Mouse (Mus musculus) heart, postnatal 0 days (tissue): ENCODE results near the gene Gli2. TPM values are rescaled to one million over a fixed set of nuclear protein-coding genes. Genes with fewer than 3 reads are reported as not detected.

Experiments used
- ATAC-seq: fragments of 200-750 bp; cut with Nextera tagmentation; 2 replicates; pipeline ENCODE4 v1.8.0; 2017; ENCODE audit warnings: low read depth, moderate number of reproducible peaks, moderate library complexity; ENCODE audit not compliant: insufficient read depth
- DNase-seq: peaks from one replicate; pipeline ENCODE4 v3.0.0-alpha.2; 2016; ENCODE audit warnings: low spot score
- H3K27ac ChIP-seq: fragments of 300-500 bp; sonication (generic); 2 replicates; pipeline ENCODE4 v1.5.1; 2014; ENCODE audit warnings: low read depth, mild to moderate bottlenecking
- H3K27me3 ChIP-seq: fragments of 300-500 bp; sonication (generic); 2 replicates; pipeline ENCODE4 v1.6.1; 2014; ENCODE audit warnings: low read length, mixed read lengths; ENCODE audit not compliant: control insufficient read depth, insufficient read depth
- H3K36me3 ChIP-seq: fragments of 300-500 bp; sonication (generic); replicated peaks from 2 replicates; pipeline ENCODE4 v1.6.1; 2014; ENCODE audit warnings: low read length, mixed read lengths; ENCODE audit not compliant: control insufficient read depth, insufficient read depth
- H3K4me1 ChIP-seq: fragments of 300-500 bp; sonication (generic); 2 replicates; pipeline ENCODE4 v1.6.1; 2014; ENCODE audit warnings: antibody characterized with exemption; ENCODE audit not compliant: control insufficient read depth, insufficient read depth
- H3K4me2 ChIP-seq: fragments of 300-500 bp; sonication (generic); 2 replicates; pipeline ENCODE4 v1.6.1; 2014; ENCODE audit warnings: low read depth, mild to moderate bottlenecking, low read length, moderate library complexity
- H3K4me3 ChIP-seq: fragments of 300-500 bp; sonication (generic); 2 replicates; pipeline ENCODE4 v1.5.1; 2014; ENCODE audit warnings: low read depth, low read length
- H3K9ac ChIP-seq: fragments of 300-500 bp; sonication (generic); replicated peaks from 2 replicates; pipeline ENCODE4 v1.6.1; 2014; ENCODE audit warnings: low read depth, low read length, mixed read lengths
- H3K9me3 ChIP-seq: fragments of 300-500 bp; sonication (generic); replicated peaks from 2 replicates; pipeline ENCODE4 v1.6.1; 2016; ENCODE audit warnings: low read length; ENCODE audit not compliant: control insufficient read depth
- CTCF ChIP-seq: IDR thresholded peaks from 2 replicates; pipeline ENCODE4 v1.5.1; 2016; ENCODE audit warnings: antibody characterized with exemption, control low read depth, low read depth
- EP300 ChIP-seq: IDR thresholded peaks from 2 replicates; pipeline ENCODE4 v1.6.1; 2016; ENCODE audit warnings: antibody characterized with exemption, low read depth
- WGBS: fragments of 180-500 bp; shearing (Covaris S2); extraction: QIAGEN DNeasy Blood & Tissue Kit; methylation state at CpG from one replicate; pipeline ENCODE4 v1.1.7; 2014; 5-methylcytosine and 5-hydroxymethylcytosine counted together
- microRNA-seq: library from miRNA; unstranded; fragments of <30 nt; microRNA quantifications from one replicate; pipeline ENCODE4, GENCODE M21; 2016
- polyA plus RNA-seq: library from polyadenylated mRNA; unstranded; fragments of >200 nt; fragmentation: Nextera tagmentation; extraction: Ambion mirVana; gene quantifications from 2 replicates; pipeline ENCODE4 v1.2.1, GENCODE M21; 2015
- total RNA-seq: library from RNA; depleted of rRNA; stranded (reverse); fragments of >200 nt; gene quantifications from 2 replicates; pipeline ENCODE4 v1.2.3, GENCODE M21; 2014; ENCODE audit warnings: low replicate concordance

The Gli2 gene
- total and polyA plus RNA-seq, 2 experiments from 2014 or later = 0.93 to 14.7 TPM

- H3K9ac ChIP-seq = no peak overlapping the region
- H3K36me3 ChIP-seq = no peaks in the 10 kb centered on the region
- H3K27me3 ChIP-seq = no peaks in the 10 kb centered on the region
- ATAC-seq (no peak), DNase-seq (no peak)
- no peaks in the 10 kb centered on the region for H3K4me1 ChIP-seq
- H3K9me3 ChIP-seq = peaks cover 5% of the 10 kb centered on the region; the same call in 1 of the 2 replicates
- no peak overlapping the region for H3K4me3 ChIP-seq
- no peak for TF ChIP-seq CTCF
- no peak for TF ChIP-seq EP300
- WGBS = 36% methylated on average over 18 of the region's 18 CpGs
- no peak overlapping the region for H3K27ac ChIP-seq
- no peak overlapping the region for H3K4me2 ChIP-seq
These were observed 257.8 kb downstream of the Gli2 start for GRCm38 (mm10) chr1:118795415-118796167.

- Histone ChIP-seq H3K27ac (no peak overlapping the region), H3K4me1 (no peaks in the 10 kb centered on the region), H3K4me3 (no peak overlapping the region), H3K4me2 (no peak overlapping the region), H3K9me3 (no peaks in the 10 kb centered on the region), H3K9ac (no peak overlapping the region), H3K36me3 (no peaks in the 10 kb centered on the region), H3K27me3 (no peaks in the 10 kb centered on the region)
- DNase-seq (no peak), ATAC-seq (no peak)
- WGBS = 79% methylated on average over 2 of the region's 2 CpGs
- TF ChIP-seq EP300 (no peak), CTCF (no peak)
These were observed 263.5 kb downstream of the Gli2 start for GRCm38 (mm10) chr1:118789871-118790270.

- Histone ChIP-seq H3K27me3 (no peaks in the 10 kb centered on the region), H3K4me2 (no peak overlapping the region), H3K4me3 (no peak overlapping the region), H3K9ac (no peak overlapping the region), H3K4me1 (no peaks in the 10 kb centered on the region), H3K27ac (no peak overlapping the region), H3K36me3 (no peaks in the 10 kb centered on the region), H3K9me3 (no peaks in the 10 kb centered on the region)
- 69% methylated on average over 3 of the region's 3 CpGs for WGBS
- no peak for DNase-seq
- TF ChIP-seq CTCF (no peak), EP300 (no peak)
- no peak for ATAC-seq
These were observed 264.0 kb downstream of the Gli2 start for GRCm38 (mm10) chr1:118789468-118789867.

GRCm38 (mm10) chr1:118788813-118789212, 264.6 kb downstream of the Gli2 start:
- Histone ChIP-seq H3K4me3 (no peak overlapping the region), H3K36me3 (no peaks in the 10 kb centered on the region), H3K4me2 (no peak overlapping the region), H3K4me1 (no peaks in the 10 kb centered on the region), H3K9me3 (no peaks in the 10 kb centered on the region), H3K9ac (no peak overlapping the region), H3K27me3 (no peaks in the 10 kb centered on the region), H3K27ac (no peak overlapping the region)
- TF ChIP-seq CTCF (no peak), EP300 (no peak)
- WGBS = 52% methylated on average over 5 of the region's 5 CpGs
- ATAC-seq (no peak), DNase-seq (no peak)

GRCm38 (mm10) chr1:118787486-118787885, 265.9 kb downstream of the Gli2 start:
- no peaks in the 10 kb centered on the region for H3K36me3 ChIP-seq
- ATAC-seq (no peak), DNase-seq (no peak)
- no peak overlapping the region for H3K4me3 ChIP-seq
- H3K27ac ChIP-seq = no peak overlapping the region
- WGBS = 81% methylated on average over 3 of the region's 3 CpGs
- H3K4me1 ChIP-seq = no peaks in the 10 kb centered on the region
- H3K9ac ChIP-seq = no peak overlapping the region
- H3K9me3 ChIP-seq = no peaks in the 10 kb centered on the region
- H3K4me2 ChIP-seq = no peak overlapping the region
- TF ChIP-seq CTCF (no peak), EP300 (no peak)
- H3K27me3 ChIP-seq = no peaks in the 10 kb centered on the region

Small RNA genes within 50 kb of the gene (microRNA-seq; reads per million reads assigned to microRNA genes)
- not detected for gene Mir6346
